Mouse (Mus musculus) CH12.LX (cell line): ENCODE results near the gene Ralbp1.

Experiments used
- BHLHE40 ChIP-seq: IDR thresholded peaks from 2 replicates; pipeline ENCODE4 v1.6.1; 2011; ENCODE audit warnings: mild to moderate bottlenecking, low read depth, low read length, improper control_type of control experiment
- CTCF ChIP-seq, 2 experiments: IDR thresholded peaks in 1 of 2; conservative IDR thresholded peaks in 1 of 2; 2 replicates each; pipeline ENCODE4 v1.5.1; 2011 to 2012; ENCODE audit warnings: low read depth in 2 of 2, low read length in 2 of 2, improper control_type of control experiment in 1 of 2, inconsistent platforms in 1 of 2, mild to moderate bottlenecking in 1 of 2, moderate library complexity in 1 of 2
- ETS1 ChIP-seq: conservative IDR thresholded peaks from 2 replicates; pipeline ENCODE4 v1.6.1; 2012; ENCODE audit warnings: low read depth, mild to moderate bottlenecking, inconsistent platforms, low read length, improper control_type of control experiment, moderate library complexity
- GABPA ChIP-seq: IDR thresholded peaks from 2 replicates; pipeline ENCODE4 v1.6.1; 2012; ENCODE audit warnings: low read depth, low read length, improper control_type of control experiment, inconsistent platforms; ENCODE audit not compliant: insufficient replicate concordance
- KAT2A ChIP-seq: IDR thresholded peaks from 2 replicates; pipeline ENCODE4 v1.6.1; 2012; ENCODE audit warnings: low read length, improper control_type of control experiment, inconsistent platforms; ENCODE audit not compliant: insufficient replicate concordance
- MEF2A ChIP-seq: IDR thresholded peaks from 2 replicates; pipeline ENCODE4 v1.6.1; 2014; ENCODE audit warnings: low read depth, mild to moderate bottlenecking, inconsistent platforms, low read length, improper control_type of control experiment, borderline replicate concordance
- POLR2A ChIP-seq: IDR thresholded peaks from 2 replicates; pipeline ENCODE4 v1.6.1; 2011; ENCODE audit warnings: low read depth, mild to moderate bottlenecking, improper control_type of control experiment, low read length
- SIN3A ChIP-seq: IDR thresholded peaks from 2 replicates; pipeline ENCODE4 v1.6.1; 2012; ENCODE audit warnings: low read length, improper control_type of control experiment, inconsistent platforms
- USF1 ChIP-seq: IDR thresholded peaks from 2 replicates; pipeline ENCODE4 v1.6.1; 2014; ENCODE audit warnings: low read depth, mild to moderate bottlenecking, inconsistent platforms, low read length, improper control_type of control experiment

DNA sequence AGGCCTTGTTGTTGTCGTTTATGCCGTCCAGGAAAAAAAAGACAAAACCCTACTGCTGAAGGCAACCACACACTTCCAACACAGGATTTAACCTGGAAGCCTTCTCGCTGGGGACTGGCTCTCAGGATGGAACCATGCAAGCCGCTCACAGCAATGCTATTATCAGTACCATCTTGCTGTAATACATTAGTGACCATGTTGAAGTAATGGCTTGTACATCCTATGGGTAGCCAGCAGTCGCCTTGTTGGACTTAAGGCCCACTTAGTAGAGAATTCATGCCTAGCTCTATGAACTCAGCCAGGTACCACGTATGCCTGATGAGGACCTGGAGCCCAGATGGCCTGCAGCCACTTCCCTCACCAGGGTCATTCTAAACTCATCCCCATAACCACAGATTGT lies 40.2 kb downstream of the Ralbp1 start:
- TF ChIP-seq MEF2A = no peak
- TF ChIP-seq CTCF (conservative IDR thresholded peaks at IDR 0.05 in 1 of 2, IDR thresholded peaks at IDR 0.05 in 1 of 2; ENCODE audit: low read depth in 2 of 2, low read length in 2 of 2) = no peak
- no peak for TF ChIP-seq ETS1
- TF ChIP-seq USF1 = no peak
- TF ChIP-seq KAT2A = no peak
- TF ChIP-seq POLR2A = no peak
- no peak for TF ChIP-seq GABPA
- TF ChIP-seq SIN3A = no peak
- no peak for TF ChIP-seq BHLHE40
